Mouse (Mus musculus) adrenal gland, adult (tissue): ENCODE measurements at regions not wholly inside any gene's neighbourhood (a gene's known extent, or its start where the extent isn't known, plus 50 kb on each side); places are given as distances from the start of the nearest gene placed in this dataset.

Source experiments
- DNase-seq, 2 experiments: peaks; one replicate each; pipeline ENCODE4 v3.0.0; 2022 to 2023; ENCODE audit warnings: low spot score in 1 of 2; ENCODE audit not compliant: inconsistent age in 2 of 2

- DNase-seq, result peak in 1 of 2 experiments; percentile 33
Measured at GRCm38 (mm10) chr2:148510008-148510681, 66.8 kb upstream of the Cd93 start.

GRCm38 (mm10) chr2:148509357-148509756 lies 66.0 kb upstream of the Cd93 start:
- DNase-seq, result no peak

GRCm38 (mm10) chr2:148507523-148507922 lies 64.2 kb upstream of the Cd93 start:
- no peak for DNase-seq

- no peak for DNase-seq
Measured at GRCm38 (mm10) chr2:148506966-148507365, 63.6 kb upstream of the Cd93 start.

- DNase-seq, result peak; percentile 21 to 64
Measured at GRCm38 (mm10) chr2:148505651-148506050, 62.3 kb upstream of the Cd93 start.

- no peak for DNase-seq
Measured at GRCm38 (mm10) chr2:148503143-148503854, 59.9 kb upstream of the Cd93 start.

GRCm38 (mm10) chr2:148502321-148502720 lies 59.0 kb upstream of the Cd93 start:
- DNase-seq, result no peak

GRCm38 (mm10) chr2:148500235-148500936 lies 57.0 kb upstream of the Cd93 start:
- DNase-seq, result no peak

- DNase-seq, result no peak
Measured at GRCm38 (mm10) chr2:148497452-148498302, 54.3 kb upstream of the Cd93 start.

GRCm38 (mm10) chr2:148496151-148497040 lies 53.0 kb upstream of the Cd93 start:
- no peak for DNase-seq

- DNase-seq, result no peak
Measured at GRCm38 (mm10) chr2:148495485-148495884, 52.1 kb upstream of the Cd93 start.

- DNase-seq, result no peak
Measured at GRCm38 (mm10) chr2:148493281-148493680, 49.9 kb upstream of the Cd93 start.
